Mouse (Mus musculus): Measurements from ENCODE around the gene Htra1. TPM values are rescaled to one million over a fixed set of nuclear protein-coding genes. Genes with fewer than 3 reads are reported as not detected.

Htra1 gene
- polyA plus RNA-seq, 1 experiment: 33.2 TPM

- Histone ChIP-seq H3K4me1 (ENCODE audit: control insufficient read depth, insufficient read depth, low read length) (no peaks in the 10 kb centered on the region), H3K27me3 (ENCODE audit: control insufficient read depth, insufficient read depth, low read length, poor library complexity, severe bottlenecking) (no peaks in the 10 kb centered on the region), H3K9me3 (replicated peaks; ENCODE audit: control insufficient read depth, insufficient read depth, low read length, poor library complexity, severe bottlenecking) (no peaks in the 10 kb centered on the region), H3K27ac (ENCODE audit: insufficient read depth, low read length) (no peak overlapping the region), H3K9ac (ENCODE audit: low read depth, poor library complexity, severe bottlenecking) (no peak overlapping the region), H3K36me3 (ENCODE audit: control insufficient read depth, insufficient read depth, low read length, poor library complexity, severe bottlenecking) (no peaks in the 10 kb centered on the region), H3K4me3 (ENCODE audit: low read depth, low read length) (no peak overlapping the region)
- no peak for TF ChIP-seq EP300 (IDR thresholded peaks at IDR 0.05; ENCODE audit: insufficient read depth, low read depth, low read length)
- no peak for TF ChIP-seq CTCF (IDR thresholded peaks at IDR 0.05; ENCODE audit: low read depth, low read length)
- no peak for TF ChIP-seq POLR2A (IDR thresholded peaks at IDR 0.05; ENCODE audit: insufficient read depth, low read length)
Observed at GRCm38 (mm10) chr7:131027557-131027956, 91.6 kb downstream of the Htra1 start.

GRCm38 (mm10) chr7:131031755-131032154 is 95.8 kb downstream of the Htra1 start, which contains the start of gene Dmbt1:
Dmbt1 (plus strand) TSS chr7:131032053.
- no peaks in the 10 kb centered on the region for H3K4me1 ChIP-seq (ENCODE audit: control insufficient read depth, insufficient read depth, low read length)
- TF ChIP-seq EP300 (IDR thresholded peaks at IDR 0.05; ENCODE audit: insufficient read depth, low read depth, low read length) (no peak), CTCF (IDR thresholded peaks at IDR 0.05; ENCODE audit: low read depth, low read length) (no peak), POLR2A (IDR thresholded peaks at IDR 0.05; ENCODE audit: insufficient read depth, low read length) (no peak)
- no peak within 1 kb of the TSS for H3K9ac ChIP-seq (ENCODE audit: low read depth, poor library complexity, severe bottlenecking)
- no peaks in the 10 kb centered on the region for H3K27me3 ChIP-seq (ENCODE audit: control insufficient read depth, insufficient read depth, low read length, poor library complexity, severe bottlenecking)
- no peak within 1 kb of the TSS for H3K27ac ChIP-seq (ENCODE audit: insufficient read depth, low read length)
- no peaks in the 10 kb centered on the region for H3K36me3 ChIP-seq (ENCODE audit: control insufficient read depth, insufficient read depth, low read length, poor library complexity, severe bottlenecking)
- no peaks in the 10 kb centered on the region for H3K9me3 ChIP-seq (replicated peaks; ENCODE audit: control insufficient read depth, insufficient read depth, low read length, poor library complexity, severe bottlenecking)
- no peak within 1 kb of the TSS for H3K4me3 ChIP-seq (ENCODE audit: low read depth, low read length)

Other genes with a start within 250 kb of the Htra1 start
- not detected in 2 replicates for gene Btbd16, start 162.0 kb upstream of the Htra1 start, polyA plus RNA-seq (2011; ENCODE audit: insufficient read depth, insufficient read length, low read depth, missing spikeins)
- 183 and 196 TPM in 2 replicates for gene Plekha1, start 70.4 kb upstream of the Htra1 start, polyA plus RNA-seq (2011; ENCODE audit: insufficient read depth, insufficient read length, low read depth, missing spikeins)
- gene Dmbt1, start 95.9 kb downstream of the Htra1 start, polyA plus RNA-seq (2011; ENCODE audit: insufficient read depth, insufficient read length, low read depth, missing spikeins): not detected in 2 replicates
- gene 4933402N03Rik, start 210.2 kb downstream of the Htra1 start, polyA plus RNA-seq (2011; ENCODE audit: insufficient read depth, insufficient read length, low read depth, missing spikeins): not detected in 2 replicates
- gene 5430419D17Rik, start 238.3 kb downstream of the Htra1 start, polyA plus RNA-seq (2011; ENCODE audit: insufficient read depth, insufficient read length, low read depth, missing spikeins): not detected in 2 replicates